Mouse (Mus musculus) G1E (cell line): ENCODE measurements at regions not wholly inside any gene's neighbourhood (a gene's known extent, or its start where the extent isn't known, plus 50 kb on each side); places are given as distances from the start of the nearest gene placed in this dataset.

Experiments used
- ATAC-seq: 2 replicates; pipeline ENCODE4 v1.8.0; 2016; ENCODE audit warnings: mild to moderate bottlenecking; ENCODE audit not compliant: insufficient number of reproducible peaks, poor library complexity, low FRiP score, severe bottlenecking; ENCODE audit errors: extremely low read depth
- DNase-seq: peaks from one replicate; pipeline ENCODE4 v3.0.0; 2012; ENCODE audit warnings: low spot score
- H3K27me3 ChIP-seq: 2 replicates; pipeline ENCODE4 v1.6.1; 2012; ENCODE audit warnings: mild to moderate bottlenecking, low read length, inconsistent platforms; ENCODE audit not compliant: insufficient read depth
- H3K36me3 ChIP-seq: replicated peaks from 2 replicates; pipeline ENCODE3; 2012; ENCODE audit warnings: mild to moderate bottlenecking, inconsistent platforms
- H3K4me1 ChIP-seq: 2 replicates; pipeline ENCODE4 v1.6.1; 2012; ENCODE audit warnings: low read depth, low read length, inconsistent platforms, mixed read lengths; ENCODE audit not compliant: insufficient read depth
- H3K4me3 ChIP-seq: 2 replicates; pipeline ENCODE4 v1.5.1; 2012; ENCODE audit warnings: low read depth, mild to moderate bottlenecking, inconsistent platforms, low read length, moderate library complexity, mixed read lengths
- H3K9me3 ChIP-seq: replicated peaks from 2 replicates; pipeline ENCODE4 v1.6.1; 2012; ENCODE audit warnings: inconsistent platforms
- CTCF ChIP-seq: IDR thresholded peaks from 2 replicates; pipeline ENCODE4 v1.5.1; 2012; ENCODE audit warnings: low read depth, low read length, inconsistent platforms, mixed read lengths
- GATA1 ChIP-seq: IDR thresholded peaks from 2 replicates; pipeline ENCODE4 v1.6.1; 2012; ENCODE audit warnings: borderline replicate concordance, low read length, inconsistent platforms, mixed read lengths
- GATA2 ChIP-seq: IDR thresholded peaks from 2 replicates; pipeline ENCODE4 v1.6.1; 2012; ENCODE audit warnings: low read depth, low read length, inconsistent platforms, borderline replicate concordance
- POLR2AphosphoS5 ChIP-seq: IDR thresholded peaks from 2 replicates; pipeline ENCODE4 v1.6.1; 2012; ENCODE audit warnings: low read depth, low read length, inconsistent platforms; ENCODE audit not compliant: insufficient replicate concordance
- TAL1 ChIP-seq: conservative IDR thresholded peaks from 2 replicates; pipeline ENCODE4 v1.6.1; 2012; ENCODE audit warnings: low read depth, low read length, inconsistent platforms, mixed read lengths

GRCm38 (mm10) chr15:25291231-25291691 lies 122.3 kb downstream of the Basp1 start:
- Histone ChIP-seq H3K36me3 (no peaks in the 10 kb centered on the region), H3K4me3 (no peak overlapping the region), H3K27me3 (no peaks in the 10 kb centered on the region), H3K9me3 (peaks cover 16% of the 10 kb centered on the region), H3K4me1 (no peaks in the 10 kb centered on the region)
- ATAC-seq (no peak), DNase-seq (no peak)
- no peak for TF ChIP-seq GATA1
- no peak for TF ChIP-seq GATA2
- TF ChIP-seq TAL1, result no peak
- TF ChIP-seq POLR2AphosphoS5, result no peak
- TF ChIP-seq CTCF, result no peak

GRCm38 (mm10) chr15:25287850-25288249 lies 125.7 kb downstream of the Basp1 start:
- no peak for DNase-seq
- H3K9me3 ChIP-seq, result peaks cover 13% of the 10 kb centered on the region
- no peaks in the 10 kb centered on the region for H3K36me3 ChIP-seq
- TF ChIP-seq GATA1, result no peak
- no peak for TF ChIP-seq TAL1
- TF ChIP-seq CTCF, result no peak
- TF ChIP-seq POLR2AphosphoS5, result no peak
- TF ChIP-seq GATA2, result no peak
- no peaks in the 10 kb centered on the region for H3K27me3 ChIP-seq
- H3K4me3 ChIP-seq, result no peak overlapping the region
- H3K4me1 ChIP-seq, result no peaks in the 10 kb centered on the region
- ATAC-seq, result no peak

DNA sequence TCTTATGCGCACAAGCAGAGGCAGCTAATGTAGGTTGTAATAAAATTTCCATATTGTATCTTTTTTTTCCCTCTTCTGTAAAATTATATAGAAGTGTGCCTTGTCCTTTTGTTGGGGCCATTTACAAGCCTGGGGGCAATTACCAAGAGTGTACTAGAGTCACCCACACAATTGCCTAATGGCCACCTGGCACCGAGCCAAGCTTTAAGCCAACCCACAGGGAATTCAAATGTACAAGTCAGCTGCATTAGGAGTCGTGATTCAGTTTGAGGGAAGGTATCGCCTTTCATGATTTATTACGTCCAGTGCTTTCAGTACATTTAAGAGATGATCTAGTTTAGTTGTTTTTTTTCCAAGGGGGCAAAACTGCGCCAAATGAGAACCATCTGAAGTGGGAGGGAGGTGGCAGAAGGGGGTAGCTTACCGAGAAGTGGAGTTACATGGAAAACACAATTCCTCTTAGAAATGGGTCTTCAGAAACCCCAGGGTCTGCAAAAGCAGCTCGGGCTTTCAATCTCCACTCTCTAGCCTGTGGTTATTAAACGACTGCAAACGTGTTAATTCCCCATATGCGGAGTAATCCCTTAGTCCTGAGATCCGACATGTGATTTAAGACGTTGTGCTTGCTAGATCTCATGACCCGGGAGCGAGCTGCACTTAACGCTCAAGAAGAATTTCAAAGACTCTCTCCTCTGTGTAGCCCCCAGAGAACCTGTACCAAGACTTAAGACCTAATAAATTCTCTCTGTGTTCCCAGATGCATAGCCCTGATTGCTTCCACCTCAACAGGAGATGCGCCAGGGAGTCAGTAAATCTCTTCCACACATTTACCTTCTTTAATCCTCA lies 129.0 kb downstream of the Basp1 start:
- Histone ChIP-seq H3K9me3 (peaks cover 9% of the 10 kb centered on the region), H3K4me1 (no peaks in the 10 kb centered on the region), H3K27me3 (no peaks in the 10 kb centered on the region), H3K36me3 (no peaks in the 10 kb centered on the region), H3K4me3 (no peak overlapping the region)
- ATAC-seq, result no peak
- DNase-seq, result no peak
- TF ChIP-seq CTCF (no peak), POLR2AphosphoS5 (no peak), TAL1 (no peak), GATA2 (no peak), GATA1 (no peak)

DNA sequence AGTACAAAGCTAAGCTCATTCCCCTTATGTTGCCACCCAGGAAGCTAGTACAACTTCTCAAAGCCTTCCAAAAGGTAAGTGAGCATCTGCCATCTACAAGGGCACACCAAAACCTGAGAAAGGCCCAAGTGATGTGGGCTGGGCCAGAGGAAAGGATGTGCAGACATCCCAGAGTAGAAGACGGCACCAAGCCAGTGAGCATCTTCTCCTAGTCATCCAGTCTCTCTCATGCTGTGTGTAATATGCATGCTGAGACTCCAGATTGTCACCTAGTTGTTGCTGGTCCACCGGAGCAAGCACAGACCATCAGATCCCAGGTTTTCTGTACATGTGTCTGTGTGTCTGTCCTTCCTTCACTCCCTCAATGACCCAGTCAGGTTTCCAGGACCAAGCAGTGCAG lies 129.9 kb downstream of the Basp1 start:
- H3K4me1 ChIP-seq, result no peaks in the 10 kb centered on the region
- H3K27me3 ChIP-seq, result no peaks in the 10 kb centered on the region
- no peaks in the 10 kb centered on the region for H3K36me3 ChIP-seq
- H3K9me3 ChIP-seq, result peaks cover 8% of the 10 kb centered on the region
- no peak overlapping the region for H3K4me3 ChIP-seq
- DNase-seq (no peak), ATAC-seq (no peak)
- no peak for TF ChIP-seq CTCF
- TF ChIP-seq TAL1, result no peak
- TF ChIP-seq GATA2, result no peak
- TF ChIP-seq GATA1, result no peak
- TF ChIP-seq POLR2AphosphoS5, result no peak

DNA sequence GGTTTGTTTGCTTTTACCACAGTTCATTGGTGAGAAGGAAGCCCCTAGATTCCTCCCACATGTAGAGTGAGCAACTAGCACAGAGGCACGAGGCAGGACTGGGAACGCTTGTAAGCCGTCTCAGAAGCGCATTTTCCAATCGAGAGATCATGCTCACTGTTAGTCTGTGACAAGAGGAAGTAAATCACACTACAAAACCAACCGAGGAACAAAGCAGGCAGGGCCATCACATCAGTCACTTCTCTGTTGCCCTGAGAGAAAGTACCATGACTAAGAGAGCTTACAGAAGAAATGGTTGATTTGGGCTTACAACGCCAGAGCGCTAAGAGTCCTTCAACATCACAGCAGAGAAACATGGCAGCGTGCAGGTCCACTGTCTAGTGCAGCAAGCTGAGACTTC lies 131.2 kb downstream of the Basp1 start:
- TF ChIP-seq POLR2AphosphoS5, result no peak
- no peak for TF ChIP-seq CTCF
- TF ChIP-seq TAL1, result no peak
- TF ChIP-seq GATA1, result no peak
- no peak for TF ChIP-seq GATA2
- Histone ChIP-seq H3K4me3 (no peak overlapping the region), H3K27me3 (no peaks in the 10 kb centered on the region), H3K36me3 (no peaks in the 10 kb centered on the region), H3K9me3 (peaks cover 8% of the 10 kb centered on the region; the same call in 1 of the 2 replicates), H3K4me1 (no peaks in the 10 kb centered on the region)
- DNase-seq, result no peak
- ATAC-seq, result no peak

DNA sequence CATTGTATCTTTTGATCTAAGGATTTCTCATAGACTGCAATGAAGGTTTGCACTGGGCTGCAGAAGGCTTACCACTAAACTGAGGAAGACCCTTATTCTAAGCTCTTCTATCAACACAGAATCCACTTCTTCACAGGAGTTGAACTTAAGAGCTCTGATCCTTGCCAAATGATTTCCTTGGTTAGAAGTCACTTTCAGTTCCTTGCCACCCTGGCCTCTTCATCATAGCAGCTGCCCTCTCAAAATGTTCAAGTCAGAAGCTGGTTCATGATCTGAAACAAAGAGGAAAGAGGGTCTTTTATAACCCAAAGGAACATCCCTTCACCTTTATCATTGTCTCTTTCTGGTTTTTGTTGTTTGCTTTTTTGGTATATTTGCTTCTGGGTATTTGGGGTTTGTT lies 131.6 kb downstream of the Basp1 start:
- DNase-seq (no peak), ATAC-seq (no peak)
- peaks cover 8% of the 10 kb centered on the region; the same call in 1 of the 2 replicates for H3K9me3 ChIP-seq
- no peak overlapping the region for H3K4me3 ChIP-seq
- no peaks in the 10 kb centered on the region for H3K4me1 ChIP-seq
- TF ChIP-seq GATA1 (no peak), TAL1 (no peak), GATA2 (no peak), CTCF (no peak), POLR2AphosphoS5 (no peak)
- H3K27me3 ChIP-seq, result no peaks in the 10 kb centered on the region
- H3K36me3 ChIP-seq, result no peaks in the 10 kb centered on the region
